Mouse (Mus musculus): ENCODE results near the gene Large2.

- TF ChIP-seq CTCF (conservative IDR thresholded peaks at IDR 0.05 in 1 of 2, IDR thresholded peaks at IDR 0.05 in 1 of 2; ENCODE audit: low read depth in 2 of 2, low read length in 2 of 2) (no peak), JUND (conservative IDR thresholded peaks at IDR 0.05; ENCODE audit: low read depth, low read length) (no peak), MYC (IDR thresholded peaks at IDR 0.05; ENCODE audit: low read depth, low read length) (no peak), ZKSCAN1 (IDR thresholded peaks at IDR 0.05; ENCODE audit: borderline replicate concordance, low read depth, low read length) (no peak), CHD1 (IDR thresholded peaks at IDR 0.05; ENCODE audit: low read depth, low read length) (no peak), POLR2A (IDR thresholded peaks at IDR 0.05; ENCODE audit: low read depth, low read length) (no peak), NELFE (IDR thresholded peaks at IDR 0.05; ENCODE audit: low read depth, low read length) (no peak), USF1 (IDR thresholded peaks at IDR 0.05; ENCODE audit: low read depth, low read length) (no peak), ZC3H11A (IDR thresholded peaks at IDR 0.05; ENCODE audit: low read depth, low read length) (no peak), EP300 (IDR thresholded peaks at IDR 0.05; ENCODE audit: low read length) (no peak), E2F4 (IDR thresholded peaks at IDR 0.05; ENCODE audit: insufficient replicate concordance, low read depth, low read length) (no peak), TCF12 (IDR thresholded peaks at IDR 0.05; ENCODE audit: low read depth, low read length) (no peak)
Measured at GRCm38 (mm10) chr2:92382759-92383158, 8.1 kb upstream of the Large2 start.
